Mouse (Mus musculus): ENCODE results near the gene Nadk. TPM values are rescaled to one million over a fixed set of nuclear protein-coding genes. Genes with fewer than 3 reads are reported as not detected.

Gene Nadk
- total and polyA plus RNA-seq, 2 experiments from 2014 or later: 48.2 to 81.6 TPM

- H3K27me3 ChIP-seq (ENCODE audit: insufficient read depth, low read length): no peaks in the 10 kb centered on the region
- H3K4me1 ChIP-seq (ENCODE audit: insufficient read depth, low read length): 0 out of 2 replicates have a peak, but pooled peaks cover 1% of the 10 kb centered on the region
- DNase-seq (ENCODE audit: low spot score) (no peak), ATAC-seq (ENCODE audit: low FRiP score) (no peak)
- no peak overlapping the region for H3K4me2 ChIP-seq (ENCODE audit: low read depth, low read length, poor library complexity, severe bottlenecking)
- TF ChIP-seq CTCF (IDR thresholded peaks at IDR 0.05): no peak
- no peak overlapping the region for H3K4me3 ChIP-seq (ENCODE audit: low read depth, low read length)
- 80% methylated on average over 6 of the region's 6 CpGs for WGBS
- peaks cover 38% of the 10 kb centered on the region for H3K36me3 ChIP-seq (ENCODE audit: insufficient read depth, low read length)
- no peak overlapping the region for H3K27ac ChIP-seq (ENCODE audit: low read depth, low read length)
- no peak overlapping the region for H3K9ac ChIP-seq (replicated peaks; ENCODE audit: low read length, poor library complexity, severe bottlenecking)
- H3K9me3 ChIP-seq (ENCODE audit: low read length): no peaks in the 10 kb centered on the region
Observed at GRCm38 (mm10) chr4:155559454-155559853, 2.7 kb upstream of the Nadk start.

DNA sequence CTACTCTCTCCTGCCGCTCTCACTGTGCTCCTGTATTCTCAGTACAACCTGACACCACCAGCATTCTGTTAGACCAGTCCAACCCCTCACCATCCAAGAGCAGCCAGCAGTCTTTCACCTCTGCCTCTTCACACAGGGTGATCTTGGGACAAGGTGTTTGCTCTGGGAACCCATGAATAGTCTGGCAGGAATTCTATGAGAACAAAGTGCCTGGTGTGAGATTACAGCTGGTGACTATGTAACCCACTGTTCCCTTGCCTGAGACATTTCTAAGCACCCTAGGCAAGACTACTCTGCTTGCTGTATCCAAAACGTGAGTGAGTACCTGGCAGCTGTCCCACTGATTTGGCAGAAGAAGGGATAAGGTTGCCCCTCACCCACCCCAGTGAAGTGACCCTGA lies 1.2 kb upstream of the Nadk start:
- Histone ChIP-seq H3K36me3 (ENCODE audit: insufficient read depth, low read length) (peaks cover 27% of the 10 kb centered on the region), H3K4me1 (ENCODE audit: insufficient read depth, low read length) (peaks cover 11% of the 10 kb centered on the region; the same call in 1 of the 2 replicates), H3K9ac (replicated peaks; ENCODE audit: low read length, poor library complexity, severe bottlenecking) (no peak overlapping the region), H3K27me3 (ENCODE audit: insufficient read depth, low read length) (no peaks in the 10 kb centered on the region), H3K27ac (ENCODE audit: low read depth, low read length) (no peak overlapping the region), H3K4me3 (ENCODE audit: low read depth, low read length) (no peak overlapping the region), H3K9me3 (ENCODE audit: low read length) (no peaks in the 10 kb centered on the region), H3K4me2 (ENCODE audit: low read depth, low read length, poor library complexity, severe bottlenecking) (no peak overlapping the region)
- no peak for TF ChIP-seq CTCF (IDR thresholded peaks at IDR 0.05)
- 48% methylated on average over 2 of the region's 2 CpGs for WGBS
- ATAC-seq (ENCODE audit: low FRiP score): no peak
- DNase-seq (ENCODE audit: low spot score): no peak

DNA sequence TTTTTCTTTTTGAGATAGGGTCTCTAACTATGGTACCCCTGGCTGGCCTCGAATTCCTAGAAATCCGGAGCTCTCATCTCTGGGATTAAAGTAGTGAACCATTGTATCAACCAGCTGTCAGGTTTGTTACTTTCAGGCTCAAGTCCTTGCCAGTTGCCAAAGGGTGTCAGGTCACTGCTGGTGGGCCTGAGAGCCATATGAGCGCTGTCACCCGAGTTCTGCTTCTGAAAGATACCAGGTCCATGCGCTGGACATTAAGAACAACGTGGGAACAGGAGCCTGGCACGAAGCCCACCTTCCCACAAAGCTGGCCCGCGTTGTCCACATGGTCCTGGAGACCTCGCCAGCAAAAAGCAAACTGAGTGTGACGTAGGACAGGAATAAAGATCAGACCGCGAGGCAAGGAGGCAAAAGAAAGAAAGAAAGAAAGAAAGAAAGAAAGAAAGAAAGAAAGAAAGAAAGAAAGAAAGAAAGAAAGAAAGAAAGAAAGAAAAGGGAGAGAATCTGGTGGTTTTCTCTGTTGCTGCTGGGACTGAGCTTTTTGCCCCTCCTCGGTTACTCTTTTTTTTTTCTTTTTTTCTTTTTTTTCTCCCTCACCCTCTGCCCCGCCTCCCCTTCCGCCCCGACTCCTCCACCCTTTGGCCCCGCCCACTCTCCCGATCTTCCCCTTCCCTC lies 684 bp downstream of the Nadk start:
- H3K4me1 ChIP-seq (ENCODE audit: insufficient read depth, low read length): peaks cover 11% of the 10 kb centered on the region; the same call in 1 of the 2 replicates
- H3K4me3 ChIP-seq (ENCODE audit: low read depth, low read length): peak overlapping the region; percentile 83
- H3K27ac ChIP-seq (ENCODE audit: low read depth, low read length): peak overlapping the region; percentile 94
- 2% methylated on average over 18 of the region's 19 CpGs for WGBS
- peak; percentile 65 for DNase-seq (ENCODE audit: low spot score)
- no peak for ATAC-seq (ENCODE audit: low FRiP score)
- peak overlapping the region; percentile 78 for H3K4me2 ChIP-seq (ENCODE audit: low read depth, low read length, poor library complexity, severe bottlenecking)
- H3K36me3 ChIP-seq (ENCODE audit: insufficient read depth, low read length): peaks cover 29% of the 10 kb centered on the region
- TF ChIP-seq CTCF (IDR thresholded peaks at IDR 0.05): no peak
- H3K27me3 ChIP-seq (ENCODE audit: insufficient read depth, low read length): no peaks in the 10 kb centered on the region
- H3K9me3 ChIP-seq (ENCODE audit: low read length): no peaks in the 10 kb centered on the region
- peak overlapping the region; percentile 48; the same call in 1 of the 2 replicates for H3K9ac ChIP-seq (replicated peaks; ENCODE audit: low read length, poor library complexity, severe bottlenecking)

DNA sequence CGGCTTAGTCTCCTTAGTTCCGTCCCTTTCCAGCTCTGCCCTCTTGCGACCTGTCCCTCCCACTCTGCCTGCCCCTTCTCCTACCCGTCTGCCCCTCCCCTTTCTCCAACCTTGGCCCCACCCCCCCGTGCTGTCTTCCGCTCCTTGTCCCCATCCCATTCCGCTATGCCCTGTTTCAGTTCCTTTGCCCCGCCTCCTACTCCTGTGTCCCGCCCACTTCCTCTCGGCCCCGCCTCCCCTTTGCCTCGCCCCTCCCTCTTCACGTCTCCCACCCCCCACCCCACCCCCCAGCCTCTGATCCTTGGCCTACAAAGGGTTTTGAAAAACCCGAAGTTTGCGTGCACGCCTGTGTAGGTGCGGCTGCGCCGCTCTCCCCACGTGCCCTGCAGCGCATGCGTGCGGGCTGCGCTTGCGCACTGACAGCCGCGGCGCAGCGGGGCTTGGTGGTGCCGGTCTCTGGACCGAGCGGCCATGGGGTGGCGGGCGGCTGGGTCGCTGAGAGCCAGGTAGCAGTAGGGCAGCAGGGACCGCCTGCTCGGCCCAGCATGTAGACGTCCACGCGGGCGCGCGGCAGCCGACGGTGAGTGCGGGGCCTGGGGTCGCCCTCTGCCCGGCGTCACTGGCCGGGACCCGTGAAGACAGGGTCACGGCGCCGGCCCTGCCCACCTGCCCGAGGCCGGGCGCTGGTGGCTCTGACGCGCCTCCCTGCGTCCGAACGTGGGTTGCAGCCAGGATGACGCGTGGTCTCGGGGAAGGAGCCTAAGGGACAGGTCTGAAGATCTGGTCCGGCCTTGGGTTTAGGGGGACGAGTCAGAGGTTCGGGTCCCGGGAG lies 1.4 kb downstream of the Nadk start:
- under 1% methylated on average over 65 of the region's 69 CpGs for WGBS
- DNase-seq (ENCODE audit: low spot score) (peak; percentile 97), ATAC-seq (ENCODE audit: low FRiP score) (peak; percentile 97)
- Histone ChIP-seq H3K27me3 (ENCODE audit: insufficient read depth, low read length) (no peaks in the 10 kb centered on the region), H3K9ac (replicated peaks; ENCODE audit: low read length, poor library complexity, severe bottlenecking) (peak overlapping the region; percentile 72), H3K36me3 (ENCODE audit: insufficient read depth, low read length) (peaks cover 25% of the 10 kb centered on the region), H3K9me3 (ENCODE audit: low read length) (no peaks in the 10 kb centered on the region), H3K4me2 (ENCODE audit: low read depth, low read length, poor library complexity, severe bottlenecking) (peak overlapping the region; percentile 78), H3K4me3 (ENCODE audit: low read depth, low read length) (peak overlapping the region; percentile 83), H3K27ac (ENCODE audit: low read depth, low read length) (peak overlapping the region; percentile 94), H3K4me1 (ENCODE audit: insufficient read depth, low read length) (peaks cover 11% of the 10 kb centered on the region; the same call in 1 of the 2 replicates)
- TF ChIP-seq CTCF (IDR thresholded peaks at IDR 0.05): peak; percentile 54

DNA sequence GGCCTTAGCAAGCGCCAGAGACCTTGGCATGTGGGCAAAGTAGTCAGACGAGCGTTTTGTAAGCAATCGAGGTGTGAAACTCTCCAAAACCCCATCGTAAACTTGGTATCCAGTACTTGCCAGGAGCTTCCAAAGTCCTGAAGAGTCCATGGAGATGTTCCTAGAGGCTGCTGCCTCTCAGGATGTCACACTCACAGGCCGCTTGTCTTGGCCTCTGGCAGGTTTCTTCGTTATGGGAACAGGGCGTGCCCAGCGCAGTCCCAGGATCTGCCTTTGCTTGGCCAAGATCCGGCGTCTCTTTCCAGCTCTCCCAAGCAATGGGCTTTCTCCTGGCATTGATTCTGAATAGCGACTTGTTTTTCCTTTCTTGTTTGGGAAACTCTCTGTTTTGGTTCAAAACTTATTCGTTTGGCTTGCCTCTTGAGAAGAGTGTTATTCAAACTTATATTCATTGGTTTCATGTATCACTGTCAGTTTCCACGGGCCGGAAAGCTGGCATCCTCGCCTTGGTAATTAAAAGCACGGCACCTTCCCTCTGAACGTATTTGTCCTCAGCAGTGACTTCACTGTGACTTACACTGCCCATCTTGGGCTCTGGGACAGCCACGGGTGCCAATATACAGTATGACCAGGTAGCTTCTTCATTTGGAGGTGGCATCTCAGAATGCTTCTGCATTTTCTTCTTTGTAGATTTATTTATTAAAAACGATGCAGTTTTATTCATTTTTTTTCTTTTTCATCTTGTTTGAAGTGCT lies 2.3 kb downstream of the Nadk start:
- Histone ChIP-seq H3K27me3 (ENCODE audit: insufficient read depth, low read length) (no peaks in the 10 kb centered on the region), H3K27ac (ENCODE audit: low read depth, low read length) (peak overlapping the region; percentile 94), H3K4me1 (ENCODE audit: insufficient read depth, low read length) (peaks cover 11% of the 10 kb centered on the region; the same call in 1 of the 2 replicates), H3K4me2 (ENCODE audit: low read depth, low read length, poor library complexity, severe bottlenecking) (peak overlapping the region; percentile 78), H3K36me3 (ENCODE audit: insufficient read depth, low read length) (peaks cover 17% of the 10 kb centered on the region), H3K9me3 (ENCODE audit: low read length) (no peaks in the 10 kb centered on the region), H3K4me3 (ENCODE audit: low read depth, low read length) (peak overlapping the region; percentile 83), H3K9ac (replicated peaks; ENCODE audit: low read length, poor library complexity, severe bottlenecking) (peak overlapping the region; percentile 72)
- 18% methylated on average over 20 of the region's 20 CpGs for WGBS
- ATAC-seq (ENCODE audit: low FRiP score) (no peak), DNase-seq (ENCODE audit: low spot score) (peak; percentile 31)
- TF ChIP-seq CTCF (IDR thresholded peaks at IDR 0.05): no peak
